Mouse (Mus musculus) ES-E14 (cell line): ENCODE measurements at regions not wholly inside any gene's neighbourhood (a gene's known extent, or its start where the extent isn't known, plus 50 kb on each side); places are given as distances from the start of the nearest gene placed in this dataset.
"Not testable (repeated sequence)": the region's sequence is repeated elsewhere in the genome, so short reads cannot be mapped to it uniquely, and the experiment has no call there.

Experiments
- DNase-seq: peaks from one replicate; pipeline ENCODE4 v3.0.0-alpha.2; 2013; ENCODE audit warnings: low read depth, low spot score
- H3K27ac ChIP-seq: 2 replicates; pipeline ENCODE4 v1.5.1; 2012; ENCODE audit warnings: low read depth, mild to moderate bottlenecking, low read length, moderate library complexity, mixed read lengths; ENCODE audit not compliant: poor library complexity, insufficient read depth, severe bottlenecking
- H3K36me3 ChIP-seq: 2 replicates; pipeline ENCODE4 v1.6.1; 2012; ENCODE audit warnings: mild to moderate bottlenecking, low read length, moderate library complexity, mixed read lengths; ENCODE audit not compliant: control insufficient read depth, poor library complexity, insufficient read depth, severe bottlenecking
- H3K4me1 ChIP-seq, 2 experiments: fragments of 150-350 bp in 1 of 2; sonication (generic) in 1 of 2; 2 replicates each; pipeline ENCODE4 v1.6.1; 2012; ENCODE audit warnings: low read length in 2 of 2, mild to moderate bottlenecking in 1 of 2, mixed read lengths in 1 of 2; ENCODE audit not compliant: control insufficient read depth in 2 of 2, insufficient read depth in 2 of 2, poor library complexity in 1 of 2
- H3K4me3 ChIP-seq, 2 experiments: fragments of 150-350 bp in 1 of 2; sonication (generic) in 1 of 2; 2 replicates each; pipeline ENCODE4 v1.5.1; 2012; ENCODE audit warnings: low read length in 2 of 2, low read depth in 1 of 2, mild to moderate bottlenecking in 1 of 2, mixed read lengths in 1 of 2; ENCODE audit not compliant: insufficient read depth in 1 of 2, poor library complexity in 1 of 2, severe bottlenecking in 1 of 2
- H3K9ac ChIP-seq: 2 replicates; pipeline ENCODE4 v1.6.1; 2012; ENCODE audit warnings: low read depth, mild to moderate bottlenecking, low read length, mixed read lengths; ENCODE audit not compliant: poor library complexity, insufficient read depth, severe bottlenecking
- H3K9me3 ChIP-seq: fragments of 150-350 bp; sonication (generic); 2 replicates; pipeline ENCODE4 v1.6.1; 2012; ENCODE audit warnings: low read depth, mild to moderate bottlenecking, low read length; ENCODE audit not compliant: control insufficient read depth, insufficient read depth
- CHD2 ChIP-seq: IDR thresholded peaks from 2 replicates; pipeline ENCODE4 v1.6.1; 2014; ENCODE audit warnings: mild to moderate bottlenecking, low read depth, low read length, inconsistent platforms
- HCFC1 ChIP-seq: IDR thresholded peaks from 2 replicates; pipeline ENCODE4 v1.6.1; 2012; ENCODE audit warnings: low read length, inconsistent platforms, borderline replicate concordance; ENCODE audit not compliant: insufficient read depth
- MAFK ChIP-seq: IDR thresholded peaks from 2 replicates; pipeline ENCODE4 v1.6.1; 2014; ENCODE audit warnings: mild to moderate bottlenecking, low read depth, low read length, inconsistent platforms; ENCODE audit not compliant: insufficient read depth
- ZC3H11A ChIP-seq: IDR thresholded peaks from 2 replicates; pipeline ENCODE4 v1.6.1; 2012; ENCODE audit warnings: low read depth, mild to moderate bottlenecking, inconsistent platforms, low read length, borderline replicate concordance
- ZNF384 ChIP-seq: IDR thresholded peaks from 2 replicates; pipeline ENCODE4 v1.6.1; 2012; ENCODE audit warnings: low read depth, low read length, inconsistent platforms
- in situ Hi-C, 2 experiments: fragments of 600-800 bp; cut with MboI; formaldehyde crosslinking; loops; one replicate each; pipeline ENCODE4 v1.15.1; 2025; ENCODE audit warnings: low sequenced_read_pairs in 2 of 2, inconsistent platforms in 1 of 2; ENCODE audit not compliant: unreplicated experiment in 2 of 2

- Histone ChIP-seq H3K27ac (no peak overlapping the region), H3K9ac (no peak overlapping the region), H3K4me3 (no peak overlapping the region), H3K36me3 (no peaks in the 10 kb centered on the region), H3K9me3 (no peaks in the 10 kb centered on the region), H3K4me1 (no peaks in the 10 kb centered on the region)
- no peak for DNase-seq
- in situ Hi-C loops: no loop called here
- TF ChIP-seq HCFC1 (no peak), ZC3H11A (no peak), MAFK (no peak), ZNF384 (no peak), CHD2 (no peak)
These were observed 89.2 kb upstream of the Eif4g2 start for GRCm38 (mm10) chr7:111172061-111172460.

- H3K9me3 ChIP-seq, H3K9ac ChIP-seq, H3K36me3 ChIP-seq, H3K4me3 ChIP-seq, DNase-seq, H3K27ac ChIP-seq, H3K4me1 ChIP-seq, in situ Hi-C loops: not testable (repeated sequence)
These were observed 85.9 kb upstream of the Eif4g2 start for GRCm38 (mm10) chr7:111168546-111169233.

- Histone ChIP-seq H3K9ac (no peak overlapping the region), H3K4me3 (no peak overlapping the region), H3K4me1 (no peaks in the 10 kb centered on the region), H3K27ac (no peak overlapping the region), H3K9me3 (no peaks in the 10 kb centered on the region), H3K36me3 (no peaks in the 10 kb centered on the region)
- in situ Hi-C loops: no loop called here
- DNase-seq: no peak
- TF ChIP-seq ZC3H11A (no peak), CHD2 (no peak), MAFK (no peak), HCFC1 (no peak), ZNF384 (no peak)
These were observed 82.2 kb upstream of the Eif4g2 start for GRCm38 (mm10) chr7:111164994-111165393.

- Histone ChIP-seq H3K36me3 (no peaks in the 10 kb centered on the region), H3K9me3 (no peaks in the 10 kb centered on the region), H3K4me3 (no peak overlapping the region), H3K9ac (no peak overlapping the region), H3K27ac (no peak overlapping the region), H3K4me1 (no peaks in the 10 kb centered on the region)
- no peak for DNase-seq
- in situ Hi-C loops: no loop called here
- TF ChIP-seq HCFC1 (no peak), CHD2 (no peak), ZC3H11A (no peak)
These were observed 81.4 kb upstream of the Eif4g2 start for GRCm38 (mm10) chr7:111164276-111164675.

GRCm38 (mm10) chr7:111163861-111164260, 81.0 kb upstream of the Eif4g2 start:
- no peak overlapping the region for H3K4me3 ChIP-seq
- H3K9me3 ChIP-seq: no peaks in the 10 kb centered on the region
- in situ Hi-C loops: no loop called here
- peak; percentile 62 for DNase-seq
- H3K36me3 ChIP-seq: no peaks in the 10 kb centered on the region
- no peak overlapping the region for H3K9ac ChIP-seq
- no peak overlapping the region for H3K27ac ChIP-seq
- no peaks in the 10 kb centered on the region for H3K4me1 ChIP-seq
- TF ChIP-seq HCFC1 (no peak), ZC3H11A (no peak), MAFK (no peak), CHD2 (no peak), ZNF384 (peak; percentile 64; the same call in 1 of the 2 replicates)
